Comparison of ENCODE assay signal across 8 mouse cellular contexts in the genomic region with DNA sequence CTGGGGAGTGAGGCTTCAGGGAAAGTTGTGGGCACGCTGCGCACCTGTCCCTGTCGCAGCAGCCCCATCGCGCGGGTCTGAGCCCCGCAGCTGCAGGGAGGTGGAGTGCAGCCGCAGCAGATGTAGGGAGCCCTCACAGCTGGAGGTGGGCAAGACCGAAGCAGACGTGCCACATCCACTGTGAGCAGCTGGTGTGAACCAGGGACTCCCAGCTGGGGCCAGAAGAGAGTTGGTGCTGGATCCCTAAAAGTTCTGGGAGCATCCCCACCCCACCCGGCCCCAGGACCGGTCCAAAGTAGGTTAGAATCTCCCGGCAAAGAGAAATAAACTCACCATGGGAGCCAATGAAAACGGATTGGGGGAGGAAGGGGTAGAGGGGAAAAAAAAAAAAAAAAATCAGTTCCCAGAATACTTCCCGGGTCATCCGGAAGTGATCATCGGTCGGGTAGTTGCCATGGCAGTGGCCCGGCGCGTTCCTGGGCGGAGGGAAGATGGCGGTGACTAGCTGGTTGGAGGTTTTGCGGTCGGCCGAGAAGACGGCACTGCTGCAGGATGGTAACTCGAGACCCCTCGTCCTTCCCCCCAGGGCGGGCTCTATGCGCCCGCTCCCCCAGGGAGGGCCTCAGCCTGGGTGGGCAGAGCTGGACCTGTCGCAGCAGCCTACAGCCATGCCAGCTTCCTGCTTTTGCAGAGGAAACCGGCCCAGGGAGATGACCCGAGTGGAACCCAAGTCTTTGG. TPM values are rescaled to one million over a fixed set of nuclear protein-coding genes. Genes with fewer than 3 reads are reported as not detected.
DNase-seq lines count a peak whose midpoint lies in the region; ATAC-seq and TF ChIP-seq lines count a peak whose summit lies in the region.

TSS of gene Poll (minus strand) at position 379 of the 738 bp plus-strand sequence.
TSS of gene Gm17018 (plus strand) at position 463 of the 738 bp plus-strand sequence.

- DNase-seq in brain, embryonic 14.5 days (ENCODE audit: low read depth), result peak; percentile 92
- DNase-seq in kidney, postnatal 0 days (ENCODE audit: low spot score), result peak; percentile 93
- DNase-seq in naive thymus-derived CD4-positive, alpha-beta T cell, adult 2 months (ENCODE audit: low read depth), result peak; percentile 80

- WGBS in heart, embryonic 12.5 days, result under 1% methylated on average over 34 of the region's 35 CpGs
- under 1% methylated on average over 35 of the region's 35 CpGs for WGBS in kidney, postnatal 0 days
- under 1% methylated on average over 35 of the region's 35 CpGs for WGBS in liver, embryonic 12.5 days (ENCODE audit: insufficient replicate concordance)
- WGBS in stomach, embryonic 14.5 days, result under 1% methylated on average over 29 of the region's 35 CpGs

- no peaks in the 10 kb centered on the region for H3K79me3 ChIP-seq in C2C12 (ENCODE audit: low read depth)

- peak; percentile 35; the same call in 1 of the 2 replicates for TF ChIP-seq POLR2A in brain, embryonic 14.5 days (IDR thresholded peaks at IDR 0.05; ENCODE audit: borderline replicate concordance, extremely low read depth, insufficient read depth, insufficient read length, poor library complexity, severe bottlenecking)

- H3K27ac ChIP-seq in heart, embryonic 12.5 days (ENCODE audit: poor library complexity, severe bottlenecking), result peak within 1 kb of the TSS; percentile 67; the same call in 1 of the 2 replicates
- H3K27ac ChIP-seq in kidney, postnatal 0 days, result peak within 1 kb of the TSS; percentile 52; the same call in 1 of the 2 replicates
- H3K27ac ChIP-seq in liver, embryonic 12.5 days, result peak within 1 kb of the TSS; percentile 67
- H3K27ac ChIP-seq in stomach, embryonic 14.5 days (ENCODE audit: low read length), result peak within 1 kb of the TSS; percentile 69; the same call in 1 of the 2 replicates

- H3K9ac ChIP-seq in heart, embryonic 12.5 days, result peak within 1 kb of the TSS; percentile 84
- peak within 1 kb of the TSS; percentile 78 for H3K9ac ChIP-seq in kidney, postnatal 0 days (ENCODE audit: low read depth, low read length)
- H3K9ac ChIP-seq in liver, embryonic 12.5 days, result peak within 1 kb of the TSS; percentile 69
- H3K9ac ChIP-seq in stomach, embryonic 14.5 days (replicated peaks; ENCODE audit: low read depth, low read length), result peak within 1 kb of the TSS; percentile 64

- peak within 1 kb of the TSS; percentile 82 for H3K4me2 ChIP-seq in heart, embryonic 12.5 days
- H3K4me2 ChIP-seq in kidney, postnatal 0 days (ENCODE audit: low read length), result peak within 1 kb of the TSS; percentile 96
- peak within 1 kb of the TSS; percentile 92 for H3K4me2 ChIP-seq in liver, embryonic 12.5 days
- peak within 1 kb of the TSS; percentile 94 for H3K4me2 ChIP-seq in stomach, embryonic 14.5 days (replicated peaks; ENCODE audit: low read depth, low read length)

- TF ChIP-seq CTCF in C2C12 (IDR thresholded peaks at IDR 0.05; ENCODE audit: control insufficient read depth, insufficient read depth, insufficient read length), result no peak
- no peak for TF ChIP-seq CTCF in brain, embryonic 14.5 days (IDR thresholded peaks at IDR 0.05; ENCODE audit: borderline replicate concordance, extremely low read depth, insufficient read depth, insufficient read length)
- TF ChIP-seq CTCF in kidney, postnatal 0 days (IDR thresholded peaks at IDR 0.05; ENCODE audit: low read depth), result no peak

- H3ac ChIP-seq in C2C12 (ENCODE audit: control insufficient read depth, insufficient read length, low read depth), result peak within 1 kb of the TSS; percentile 82

- peak within 1 kb of the TSS; percentile 71 for H3K4me3 ChIP-seq in C2C12 (ENCODE audit: insufficient read depth, poor library complexity, severe bottlenecking)
- H3K4me3 ChIP-seq in erythroblast, embryonic 14.5 days (replicated peaks), result peak within 1 kb of the TSS; percentile 89
- H3K4me3 ChIP-seq in heart, embryonic 12.5 days, result peak within 1 kb of the TSS; percentile 82
- peak within 1 kb of the TSS; percentile 66 for H3K4me3 ChIP-seq in kidney, postnatal 0 days (replicated peaks; ENCODE audit: low read depth, low read length)
- peak within 1 kb of the TSS; percentile 69 for H3K4me3 ChIP-seq in liver, embryonic 12.5 days
- peak within 1 kb of the TSS; percentile 73 for H3K4me3 ChIP-seq in stomach, embryonic 14.5 days (ENCODE audit: low read depth, low read length)

- H3K27me3 ChIP-seq in C2C12 (ENCODE audit: control insufficient read depth, insufficient read depth, insufficient read length), result no peaks in the 10 kb centered on the region
- H3K27me3 ChIP-seq in erythroblast, embryonic 14.5 days (ENCODE audit: control insufficient read depth), result no peaks in the 10 kb centered on the region
- no peaks in the 10 kb centered on the region for H3K27me3 ChIP-seq in heart, embryonic 12.5 days (replicated peaks)
- no peaks in the 10 kb centered on the region for H3K27me3 ChIP-seq in kidney, postnatal 0 days (ENCODE audit: insufficient read depth, low read length)
- H3K27me3 ChIP-seq in liver, embryonic 12.5 days (replicated peaks), result no peaks in the 10 kb centered on the region
- no peaks in the 10 kb centered on the region for H3K27me3 ChIP-seq in stomach, embryonic 14.5 days (ENCODE audit: control insufficient read depth, insufficient read depth, low read length)

- peak; percentile 77 for ATAC-seq in heart, embryonic 12.5 days (ENCODE audit: insufficient number of reproducible peaks, low FRiP score)
- peak; percentile 85 for ATAC-seq in kidney, postnatal 0 days (replicated peaks; ENCODE audit: low FRiP score, low read depth)
- ATAC-seq in liver, embryonic 12.5 days, result peak; percentile 76
- ATAC-seq in stomach, embryonic 14.5 days (ENCODE audit: insufficient number of reproducible peaks, insufficient read depth, low FRiP score, low read depth), result peak; percentile 85

- peaks cover 30% of the 10 kb centered on the region for H3K4me1 ChIP-seq in erythroblast, embryonic 14.5 days (ENCODE audit: control insufficient read depth)
- peaks cover 8% of the 10 kb centered on the region for H3K4me1 ChIP-seq in heart, embryonic 12.5 days (replicated peaks)
- peaks cover 5% of the 10 kb centered on the region for H3K4me1 ChIP-seq in kidney, postnatal 0 days (replicated peaks; ENCODE audit: insufficient read depth, low read length)
- peaks cover 48% of the 10 kb centered on the region for H3K4me1 ChIP-seq in liver, embryonic 12.5 days
- H3K4me1 ChIP-seq in stomach, embryonic 14.5 days (ENCODE audit: control insufficient read depth, insufficient read depth, low read length), result peaks cover 12% of the 10 kb centered on the region; the same call in 1 of the 2 replicates

- H3K36me3 ChIP-seq in C2C12 (ENCODE audit: control insufficient read depth, insufficient read depth), result peaks cover 7% of the 10 kb centered on the region
- peaks cover 11% of the 10 kb centered on the region for H3K36me3 ChIP-seq in erythroblast, embryonic 14.5 days (ENCODE audit: control insufficient read depth)
- peaks cover 22% of the 10 kb centered on the region for H3K36me3 ChIP-seq in heart, embryonic 12.5 days
- H3K36me3 ChIP-seq in kidney, postnatal 0 days (ENCODE audit: insufficient read depth, low read length), result no peaks in the 10 kb centered on the region
- peaks cover 23% of the 10 kb centered on the region for H3K36me3 ChIP-seq in liver, embryonic 12.5 days
- H3K36me3 ChIP-seq in stomach, embryonic 14.5 days (ENCODE audit: control insufficient read depth, insufficient read depth, low read length), result no peaks in the 10 kb centered on the region

- peaks cover 9% of the 10 kb centered on the region for H3K79me2 ChIP-seq in C2C12 (ENCODE audit: control insufficient read depth, insufficient read depth)

- no peaks in the 10 kb centered on the region for H3K9me3 ChIP-seq in erythroblast, embryonic 14.5 days (ENCODE audit: control insufficient read depth, low read length)
- H3K9me3 ChIP-seq in heart, embryonic 12.5 days (replicated peaks), result no peaks in the 10 kb centered on the region
- H3K9me3 ChIP-seq in kidney, postnatal 0 days (replicated peaks; ENCODE audit: low read length), result no peaks in the 10 kb centered on the region
- no peaks in the 10 kb centered on the region for H3K9me3 ChIP-seq in liver, embryonic 12.5 days (replicated peaks)
- no peaks in the 10 kb centered on the region for H3K9me3 ChIP-seq in stomach, embryonic 14.5 days (ENCODE audit: control insufficient read depth, low read depth, low read length)

TF ChIP-seq in C2C12, 6 proteins besides CTCF, POLR2A, EP300 and RAD21:
- no peak for TF ChIP-seq MYOD1 (IDR thresholded peaks at IDR 0.05; ENCODE audit: control insufficient read depth, insufficient read length, low read depth)

RNA-seq across cellular contexts. Expression of gene Poll, which starts in this region (rescaled TPM):
- 12.7 TPM for polyA plus RNA-seq in C2C12 (2012; fragmentation: generic; extraction: Trizol)
- 11.4 and 12.7 TPM in 2 replicates for polyA plus RNA-seq in brain, embryonic 14.5 days (2012; rRNA removed)
- polyA plus RNA-seq in erythroblast, embryonic 14.5 days (2012), result 0.28 TPM in 2 replicates
- 15.0 and 15.4 TPM in 2 replicates for polyA plus RNA-seq in heart, embryonic 12.5 days (2016; fragmentation: Nextera tagmentation; extraction: Ambion mirVana)
- 12.5 and 13.7 TPM in 2 replicates for polyA plus RNA-seq in kidney, postnatal 0 days (2015; fragmentation: Nextera tagmentation; extraction: Ambion mirVana)
- 9.2 and 9.9 TPM in 2 replicates for polyA plus RNA-seq in liver, embryonic 12.5 days (2016; fragmentation: Nextera tagmentation; extraction: Ambion mirVana)
- 12.2 and 12.5 TPM in 2 replicates for polyA plus RNA-seq in stomach, embryonic 14.5 days (2014; fragmentation: Nextera tagmentation; extraction: Ambion mirVana)

RNA-seq across cellular contexts. Expression of gene Gm17018, which starts in this region (rescaled TPM):
- polyA plus RNA-seq in C2C12 (2012; fragmentation: generic; extraction: Trizol), result 25.7 TPM
- 18.8 and 24.1 TPM in 2 replicates for polyA plus RNA-seq in brain, embryonic 14.5 days (2012; rRNA removed)
- 1.6 and 1.9 TPM in 2 replicates for polyA plus RNA-seq in erythroblast, embryonic 14.5 days (2012)
- polyA plus RNA-seq in heart, embryonic 12.5 days (2016; fragmentation: Nextera tagmentation; extraction: Ambion mirVana), result 33.6 and 36.0 TPM in 2 replicates
- 48.6 and 49.2 TPM in 2 replicates for polyA plus RNA-seq in kidney, postnatal 0 days (2015; fragmentation: Nextera tagmentation; extraction: Ambion mirVana)
- polyA plus RNA-seq in liver, embryonic 12.5 days (2016; fragmentation: Nextera tagmentation; extraction: Ambion mirVana), result 21.4 and 25.5 TPM in 2 replicates
- 45.3 and 45.4 TPM in 2 replicates for polyA plus RNA-seq in stomach, embryonic 14.5 days (2014; fragmentation: Nextera tagmentation; extraction: Ambion mirVana)

Comparison
In these comparisons a context has a peak if more than half of its experiments do, and no peak if none do; other contexts are left out.
1. Peak in every context shown above with its lines: DNase-seq, ATAC-seq, H3K4me3 ChIP-seq and H3K27ac ChIP-seq.